Mouse (Mus musculus): ENCODE measurements around the gene Sdccag8. TPM values are rescaled to one million over a fixed set of nuclear protein-coding genes. Genes with fewer than 3 reads are reported as not detected.
"Not testable (repeated sequence)": the region's sequence is repeated elsewhere in the genome, so short reads cannot be mapped to it uniquely, and the experiment has no call there.

Gene Sdccag8
- polyA plus RNA-seq, 1 experiment = 20.7 TPM

GRCm38 (mm10) chr1:176835501-176836294, 21.2 kb downstream of the Sdccag8 start:
- Histone ChIP-seq H3K27ac (ENCODE audit: insufficient read depth, low read length) (no peak overlapping the region), H3K4me1 (ENCODE audit: control insufficient read depth, insufficient read depth, low read length) (no peaks in the 10 kb centered on the region), H3K4me3 (ENCODE audit: insufficient read depth, low read length) (peak overlapping the region; percentile 28; the same call in 1 of the 2 replicates)
- TF ChIP-seq CTCF (IDR thresholded peaks at IDR 0.05; ENCODE audit: extremely low read depth, insufficient read depth, low read length) (no peak), POLR2A (IDR thresholded peaks at IDR 0.05; ENCODE audit: extremely low read depth, insufficient read depth, low read length) (no peak)

GRCm38 (mm10) chr1:176836562-176836961, 22.1 kb downstream of the Sdccag8 start:
- not testable (repeated sequence) for H3K27ac ChIP-seq (ENCODE audit: insufficient read depth, low read length); H3K4me3 ChIP-seq (ENCODE audit: insufficient read depth, low read length); H3K4me1 ChIP-seq (ENCODE audit: control insufficient read depth, insufficient read depth, low read length)

GRCm38 (mm10) chr1:176845082-176845977, 30.9 kb downstream of the Sdccag8 start:
- H3K4me1 ChIP-seq (ENCODE audit: control insufficient read depth, insufficient read depth, low read length) = no peaks in the 10 kb centered on the region
- H3K27ac ChIP-seq (ENCODE audit: insufficient read depth, low read length) = no peak overlapping the region
- TF ChIP-seq CTCF (IDR thresholded peaks at IDR 0.05; ENCODE audit: extremely low read depth, insufficient read depth, low read length) = no peak
- TF ChIP-seq POLR2A (IDR thresholded peaks at IDR 0.05; ENCODE audit: extremely low read depth, insufficient read depth, low read length) = no peak
- H3K4me3 ChIP-seq (ENCODE audit: insufficient read depth, low read length) = no peak overlapping the region

- no peak for TF ChIP-seq CTCF (IDR thresholded peaks at IDR 0.05; ENCODE audit: extremely low read depth, insufficient read depth, low read length)
- no peak for TF ChIP-seq POLR2A (IDR thresholded peaks at IDR 0.05; ENCODE audit: extremely low read depth, insufficient read depth, low read length)
- Histone ChIP-seq H3K4me3 (ENCODE audit: insufficient read depth, low read length) (no peak overlapping the region), H3K27ac (ENCODE audit: insufficient read depth, low read length) (no peak overlapping the region), H3K4me1 (ENCODE audit: control insufficient read depth, insufficient read depth, low read length) (no peaks in the 10 kb centered on the region)
Measured at GRCm38 (mm10) chr1:176847118-176847859, 32.8 kb downstream of the Sdccag8 start.

GRCm38 (mm10) chr1:176848613-176849290, 34.3 kb downstream of the Sdccag8 start:
- Histone ChIP-seq H3K4me3 (ENCODE audit: insufficient read depth, low read length) (no peak overlapping the region), H3K4me1 (ENCODE audit: control insufficient read depth, insufficient read depth, low read length) (no peaks in the 10 kb centered on the region), H3K27ac (ENCODE audit: insufficient read depth, low read length) (no peak overlapping the region)
- TF ChIP-seq POLR2A (IDR thresholded peaks at IDR 0.05; ENCODE audit: extremely low read depth, insufficient read depth, low read length) = no peak
- no peak for TF ChIP-seq CTCF (IDR thresholded peaks at IDR 0.05; ENCODE audit: extremely low read depth, insufficient read depth, low read length)

- Histone ChIP-seq H3K4me1 (ENCODE audit: control insufficient read depth, insufficient read depth, low read length) (no peaks in the 10 kb centered on the region), H3K27ac (ENCODE audit: insufficient read depth, low read length) (no peak overlapping the region), H3K4me3 (ENCODE audit: insufficient read depth, low read length) (no peak overlapping the region)
- TF ChIP-seq POLR2A (IDR thresholded peaks at IDR 0.05; ENCODE audit: extremely low read depth, insufficient read depth, low read length) (no peak), CTCF (IDR thresholded peaks at IDR 0.05; ENCODE audit: extremely low read depth, insufficient read depth, low read length) (no peak)
Measured at GRCm38 (mm10) chr1:176849377-176849776, 34.9 kb downstream of the Sdccag8 start.

- H3K27ac ChIP-seq (ENCODE audit: insufficient read depth, low read length) = no peak overlapping the region
- TF ChIP-seq CTCF (IDR thresholded peaks at IDR 0.05; ENCODE audit: extremely low read depth, insufficient read depth, low read length) (no peak), POLR2A (IDR thresholded peaks at IDR 0.05; ENCODE audit: extremely low read depth, insufficient read depth, low read length) (no peak)
- H3K4me3 ChIP-seq (ENCODE audit: insufficient read depth, low read length) = no peak overlapping the region
- H3K4me1 ChIP-seq (ENCODE audit: control insufficient read depth, insufficient read depth, low read length) = no peaks in the 10 kb centered on the region
Measured at GRCm38 (mm10) chr1:176851401-176851800, 36.9 kb downstream of the Sdccag8 start.

GRCm38 (mm10) chr1:176852813-176853590, 38.5 kb downstream of the Sdccag8 start:
- no peaks in the 10 kb centered on the region for H3K4me1 ChIP-seq (ENCODE audit: control insufficient read depth, insufficient read depth, low read length)
- TF ChIP-seq CTCF (IDR thresholded peaks at IDR 0.05; ENCODE audit: extremely low read depth, insufficient read depth, low read length) = no peak
- TF ChIP-seq POLR2A (IDR thresholded peaks at IDR 0.05; ENCODE audit: extremely low read depth, insufficient read depth, low read length) = no peak
- H3K27ac ChIP-seq (ENCODE audit: insufficient read depth, low read length) = no peak overlapping the region
- no peak overlapping the region for H3K4me3 ChIP-seq (ENCODE audit: insufficient read depth, low read length)

Data from cortical plate, adult 2 months (tissue).